Mouse (Mus musculus) lung, postnatal 0 days (tissue): ENCODE data around the gene Acvr1. TPM values are rescaled to one million over a fixed set of nuclear protein-coding genes. Genes with fewer than 3 reads are reported as not detected.

Experiments used
- ATAC-seq: fragments of 200-750 bp; cut with Nextera tagmentation; 2 replicates; pipeline ENCODE4 v1.8.0; 2017; ENCODE audit warnings: moderate library complexity
- DNase-seq: peaks from one replicate; pipeline ENCODE4 v3.0.0-alpha.2; 2016; ENCODE audit warnings: low spot score
- H3K27ac ChIP-seq: fragments of 300-500 bp; sonication (generic); 2 replicates; pipeline ENCODE4 v1.5.1; 2014; ENCODE audit warnings: antibody characterized with exemption, mild to moderate bottlenecking, low read length, mixed read lengths
- H3K27me3 ChIP-seq: fragments of 300-500 bp; sonication (generic); replicated peaks from 2 replicates; pipeline ENCODE4 v1.6.1; 2014; ENCODE audit warnings: low read length, mixed read lengths; ENCODE audit not compliant: insufficient read depth
- H3K36me3 ChIP-seq: fragments of 300-500 bp; sonication (generic); 2 replicates; pipeline ENCODE4 v1.6.1; 2014; ENCODE audit warnings: low read length, mixed read lengths; ENCODE audit not compliant: insufficient read depth
- H3K4me1 ChIP-seq: fragments of 300-500 bp; sonication (generic); 2 replicates; pipeline ENCODE4 v1.6.1; 2014; ENCODE audit warnings: antibody characterized with exemption, low read depth, low read length, mixed read lengths; ENCODE audit not compliant: insufficient read depth
- H3K4me2 ChIP-seq: fragments of 300-500 bp; sonication (generic); replicated peaks from 2 replicates; pipeline ENCODE4 v1.6.1; 2014; ENCODE audit warnings: low read depth, mild to moderate bottlenecking, low read length, moderate library complexity, mixed read lengths
- H3K4me3 ChIP-seq: fragments of 300-500 bp; sonication (generic); 2 replicates; pipeline ENCODE4 v1.5.1; 2014; ENCODE audit warnings: low read depth, low read length
- H3K9ac ChIP-seq: fragments of 300-500 bp; sonication (generic); replicated peaks from 2 replicates; pipeline ENCODE4 v1.6.1; 2014; ENCODE audit warnings: low read depth, mild to moderate bottlenecking
- H3K9me3 ChIP-seq: fragments of 300-500 bp; sonication (generic); 2 replicates; pipeline ENCODE4 v1.6.1; 2016; ENCODE audit warnings: low read length, mixed read lengths
- CTCF ChIP-seq: IDR thresholded peaks from 2 replicates; pipeline ENCODE4 v1.5.1; 2016; ENCODE audit warnings: antibody characterized with exemption, mild to moderate bottlenecking
- EP300 ChIP-seq: IDR thresholded peaks from 2 replicates; pipeline ENCODE4 v1.6.1; 2016; ENCODE audit warnings: antibody characterized with exemption, mild to moderate bottlenecking, control low read depth
- WGBS: fragments of 180-500 bp; shearing (Covaris S2); extraction: QIAGEN DNeasy Blood & Tissue Kit; methylation state at CpG from one replicate; pipeline ENCODE4 v1.1.7; 2014; 5-methylcytosine and 5-hydroxymethylcytosine counted together
- polyA plus RNA-seq: library from polyadenylated mRNA; unstranded; fragments of >200 nt; fragmentation: Nextera tagmentation; extraction: Ambion mirVana; gene quantifications from 2 replicates; pipeline ENCODE4 v1.2.1, GENCODE M21; 2015

Acvr1 gene
- polyA plus RNA-seq, 1 experiment from 2014 or later: 5.8 TPM

DNA sequence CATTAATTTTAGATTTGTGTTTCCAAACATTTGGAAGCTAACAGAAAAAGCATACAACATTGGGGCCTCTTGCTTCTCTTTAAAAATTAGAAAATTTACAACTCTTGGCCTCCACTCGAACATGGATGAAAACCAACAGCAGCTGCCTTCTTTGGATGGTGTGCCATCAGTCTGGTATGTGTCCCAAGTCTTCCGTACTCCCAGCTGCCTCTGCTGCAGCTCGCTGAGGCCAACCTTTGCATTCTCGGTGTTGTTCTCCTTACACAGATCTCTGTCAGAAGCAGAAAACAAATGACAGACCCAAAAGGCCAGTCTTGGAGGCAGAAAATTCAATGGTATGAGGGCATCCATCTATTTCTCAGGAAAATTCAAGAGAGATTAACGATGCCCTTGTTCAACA lies 186.9 kb downstream of the Acvr1 start:
- TF ChIP-seq EP300: no peak
- TF ChIP-seq CTCF: no peak
- 75% methylated on average over 5 of the region's 5 CpGs for WGBS
- ATAC-seq: no peak
- Histone ChIP-seq H3K27ac (no peak overlapping the region), H3K4me3 (no peak overlapping the region), H3K36me3 (no peaks in the 10 kb centered on the region), H3K4me1 (no peaks in the 10 kb centered on the region), H3K9ac (no peak overlapping the region), H3K4me2 (no peak overlapping the region), H3K9me3 (no peaks in the 10 kb centered on the region), H3K27me3 (no peaks in the 10 kb centered on the region)
- DNase-seq: no peak

- TF ChIP-seq CTCF (no peak), EP300 (no peak)
These were observed 187.5 kb downstream of the Acvr1 start for GRCm38 (mm10) chr2:58379475-58379874.

GRCm38 (mm10) chr2:58377417-58378130 lies 189.4 kb downstream of the Acvr1 start:
- no peak overlapping the region for H3K4me2 ChIP-seq
- H3K36me3 ChIP-seq: no peaks in the 10 kb centered on the region
- DNase-seq (no peak), ATAC-seq (no peak)
- no peak overlapping the region for H3K4me3 ChIP-seq
- H3K27me3 ChIP-seq: no peaks in the 10 kb centered on the region
- H3K4me1 ChIP-seq: no peaks in the 10 kb centered on the region
- H3K27ac ChIP-seq: no peak overlapping the region
- H3K9me3 ChIP-seq: no peaks in the 10 kb centered on the region
- WGBS: 62% methylated on average over 9 of the region's 9 CpGs
- TF ChIP-seq CTCF (no peak), EP300 (no peak)
- no peak overlapping the region for H3K9ac ChIP-seq

More at GRCm38 (mm10) chr2:58379475-58379874, 187.5 kb downstream of the Acvr1 start:
- WGBS: 78% methylated on average over 1 of the region's 1 CpGs
- Histone ChIP-seq H3K9me3 (no peaks in the 10 kb centered on the region), H3K4me1 (no peaks in the 10 kb centered on the region), H3K4me3 (no peak overlapping the region), H3K4me2 (no peak overlapping the region), H3K27ac (no peak overlapping the region), H3K9ac (no peak overlapping the region), H3K36me3 (no peaks in the 10 kb centered on the region), H3K27me3 (no peaks in the 10 kb centered on the region)
- ATAC-seq (no peak), DNase-seq (no peak)

DNA sequence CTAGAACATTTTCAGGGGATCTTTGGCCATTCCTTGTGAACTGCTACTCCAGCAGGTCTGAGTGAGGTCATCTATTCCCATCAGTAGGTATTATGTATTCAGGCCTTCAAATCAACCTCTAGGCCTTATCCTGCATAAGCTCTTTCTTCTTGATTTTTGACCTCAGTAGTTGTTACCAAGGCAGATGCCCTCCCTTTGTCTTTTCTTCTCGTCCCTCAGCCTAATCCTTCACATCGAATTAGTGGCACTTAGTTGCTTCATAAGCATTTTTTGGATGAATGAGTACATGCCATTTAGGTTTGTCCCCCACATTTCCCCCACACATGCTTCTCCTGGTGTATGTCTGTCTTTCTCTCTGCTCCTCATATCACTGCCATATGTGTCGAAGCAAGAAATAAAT lies 200.8 kb downstream of the Acvr1 start:
- 80% methylated on average over 3 of the region's 3 CpGs for WGBS
- TF ChIP-seq CTCF (no peak), EP300 (no peak)
- Histone ChIP-seq H3K4me1 (no peaks in the 10 kb centered on the region), H3K9ac (no peak overlapping the region), H3K27ac (no peak overlapping the region), H3K4me3 (no peak overlapping the region), H3K36me3 (no peaks in the 10 kb centered on the region), H3K9me3 (no peaks in the 10 kb centered on the region), H3K27me3 (no peaks in the 10 kb centered on the region), H3K4me2 (no peak overlapping the region)
- ATAC-seq (no peak), DNase-seq (no peak)

DNA sequence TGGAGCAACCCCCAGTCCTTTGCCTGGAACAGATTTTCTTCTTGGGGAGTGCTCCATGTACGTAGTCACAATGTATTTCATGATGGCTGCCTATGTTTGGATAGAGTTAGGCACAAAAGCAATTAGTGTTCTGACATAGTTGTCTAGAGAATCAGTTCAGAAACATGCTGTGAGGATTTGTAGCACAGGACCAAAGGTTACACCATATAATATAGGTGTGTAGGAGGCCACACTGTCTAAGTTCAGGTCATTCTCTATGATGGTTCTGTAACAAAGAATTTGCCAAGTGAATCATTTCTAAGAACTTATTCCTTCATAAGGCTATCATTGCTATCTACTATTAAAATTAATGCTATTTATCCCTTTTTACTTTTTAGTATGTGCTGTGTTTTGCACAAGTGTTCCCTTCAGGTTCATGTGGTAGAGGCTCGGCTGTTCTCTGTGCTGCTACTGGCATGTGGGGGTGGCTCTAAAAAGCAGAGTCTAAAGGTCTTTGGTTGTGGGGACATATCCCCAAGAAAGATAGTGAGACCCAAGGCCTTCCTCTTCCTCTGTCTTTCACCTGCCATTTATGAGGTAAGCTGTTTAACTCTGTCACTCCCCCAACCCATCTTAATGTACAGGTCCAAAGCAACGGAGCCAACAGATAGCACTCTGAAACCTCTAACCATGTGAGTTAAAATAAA lies 205.5 kb downstream of the Acvr1 start:
- DNase-seq (no peak), ATAC-seq (no peak)
- TF ChIP-seq EP300 (no peak), CTCF (no peak)
- Histone ChIP-seq H3K4me3 (no peak overlapping the region), H3K27me3 (peaks cover 6% of the 10 kb centered on the region; the same call in 1 of the 2 replicates), H3K9me3 (no peaks in the 10 kb centered on the region), H3K4me2 (no peak overlapping the region), H3K36me3 (no peaks in the 10 kb centered on the region), H3K9ac (no peak overlapping the region), H3K27ac (no peak overlapping the region), H3K4me1 (no peaks in the 10 kb centered on the region)
- 82% methylated on average over 3 of the region's 3 CpGs for WGBS

GRCm38 (mm10) chr2:58358132-58358460 lies 208.9 kb downstream of the Acvr1 start:
- H3K27me3 ChIP-seq: peaks cover 6% of the 10 kb centered on the region; the same call in 1 of the 2 replicates
- no peak overlapping the region for H3K27ac ChIP-seq
- H3K4me2 ChIP-seq: peak overlapping the region; percentile 96
- no peak for TF ChIP-seq CTCF
- TF ChIP-seq EP300: no peak
- H3K9ac ChIP-seq: no peak overlapping the region
- peak overlapping the region; percentile 53 for H3K4me3 ChIP-seq
- no peaks in the 10 kb centered on the region for H3K36me3 ChIP-seq
- ATAC-seq (no peak; the same call in 1 of the 2 replicates), DNase-seq (no peak)
- H3K9me3 ChIP-seq: no peaks in the 10 kb centered on the region
- 13% methylated on average over 3 of the region's 3 CpGs for WGBS
- H3K4me1 ChIP-seq: no peaks in the 10 kb centered on the region
